Mouse (Mus musculus) lung, postnatal 10 days (tissue): Measurements from ENCODE around the gene Nup153.

Source experiments
- DNase-seq: peaks from one replicate; pipeline ENCODE4 v3.0.0; 2021

Gene Nup153

GRCm38 (mm10) chr13:46669048-46669619 lies 58.6 kb downstream of the Nup153 start, which contains the start of gene Fam8a1:
Gene Fam8a1, plus strand, starts transcription at chr13:46669522.
- DNase-seq, result peak; percentile 95

DNA sequence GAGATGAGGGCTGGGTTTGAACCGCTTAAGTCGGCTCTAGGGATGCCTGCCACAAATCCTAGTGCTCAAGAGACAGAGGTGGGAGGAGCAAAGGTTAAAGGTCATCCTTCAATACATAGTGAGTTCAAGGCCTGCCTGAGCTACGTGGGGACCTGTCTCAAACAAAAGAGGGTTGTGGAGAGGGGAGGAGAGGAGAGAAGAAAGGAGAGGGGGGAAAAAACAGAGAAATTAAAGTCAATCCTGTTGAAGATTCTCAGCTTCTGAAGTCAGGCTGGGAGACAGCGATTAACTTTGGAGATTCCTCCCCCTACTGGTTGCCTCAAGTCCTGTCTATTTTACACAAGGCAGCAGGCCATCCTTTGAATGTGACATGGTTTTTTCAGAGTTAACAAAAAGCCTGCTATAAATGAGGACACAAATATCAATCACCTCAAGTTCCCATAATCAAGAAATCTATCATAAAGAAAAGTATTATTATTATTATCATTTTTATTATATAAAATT lies 64.2 kb downstream of the Nup153 start:
- peak; percentile 57 for DNase-seq

- DNase-seq, result no peak
Observed at GRCm38 (mm10) chr13:46659211-46659610, 68.5 kb downstream of the Nup153 start.

- DNase-seq, result no peak
Observed at GRCm38 (mm10) chr13:46654566-46654965, 73.2 kb downstream of the Nup153 start.

GRCm38 (mm10) chr13:46653671-46654070 lies 74.1 kb downstream of the Nup153 start:
- no peak for DNase-seq

DNA sequence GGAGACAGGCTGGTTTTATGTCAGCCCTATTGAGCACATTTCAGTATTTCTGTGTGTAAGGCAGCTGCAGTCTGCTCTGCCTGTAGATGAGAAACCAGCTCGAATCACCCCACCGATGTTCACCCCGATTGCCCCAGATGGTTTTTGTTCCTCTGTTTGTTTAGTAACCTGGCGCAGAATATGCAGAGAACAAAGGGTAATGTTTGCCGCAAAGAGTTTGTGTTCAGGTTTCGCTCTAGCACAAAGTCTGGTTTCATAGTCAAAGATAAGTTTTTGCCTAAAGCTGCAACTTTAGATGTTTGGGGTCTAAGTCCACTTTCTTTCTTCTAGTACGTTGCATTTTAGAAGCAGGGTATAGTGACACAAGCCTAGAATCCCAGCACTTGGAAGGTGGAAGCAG lies 75.1 kb downstream of the Nup153 start:
- no peak for DNase-seq

- no peak for DNase-seq
Observed at GRCm38 (mm10) chr13:46651853-46652252, 75.9 kb downstream of the Nup153 start.

- no peak for DNase-seq
Observed at GRCm38 (mm10) chr13:46645476-46645875, 82.3 kb downstream of the Nup153 start.

DNA sequence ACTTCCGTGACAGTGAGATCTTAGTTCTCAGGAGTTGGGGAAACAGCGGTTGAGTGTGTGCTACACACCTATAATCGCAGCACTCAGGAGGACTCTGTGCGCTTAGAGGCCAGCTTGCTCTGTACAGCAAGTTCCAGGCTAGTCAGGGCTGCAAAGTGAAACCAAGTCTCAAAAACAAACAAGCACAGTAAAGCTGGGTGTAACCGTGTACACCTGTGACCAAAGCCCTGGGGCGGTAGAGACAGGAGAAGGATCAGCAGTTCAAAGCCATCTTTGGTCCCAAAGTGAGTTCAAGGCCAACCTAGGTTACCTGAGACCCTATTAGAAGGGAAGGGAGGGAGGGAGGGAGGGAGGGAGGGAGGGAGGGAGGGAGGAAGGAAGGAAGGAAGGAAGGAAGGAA lies 83.6 kb downstream of the Nup153 start:
- no peak for DNase-seq

DNA sequence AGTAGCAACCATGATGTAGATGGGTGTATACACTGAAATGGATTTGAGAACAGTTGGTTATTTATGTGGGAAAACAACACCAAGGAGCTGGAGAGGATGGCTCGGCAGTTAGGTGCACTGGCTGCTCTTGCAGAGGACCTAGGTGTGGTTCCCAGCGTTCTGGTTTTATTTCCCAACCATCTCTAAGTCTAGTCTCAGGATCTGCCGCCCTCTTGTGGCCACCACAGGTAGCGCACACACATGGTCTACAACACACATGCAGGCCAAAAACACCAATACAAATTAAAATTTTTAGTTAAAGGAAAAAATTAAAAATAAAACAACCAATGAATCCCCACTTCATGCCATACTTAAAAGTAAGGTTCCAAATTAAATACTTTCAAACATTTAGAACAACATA lies 85.4 kb downstream of the Nup153 start:
- no peak for DNase-seq

GRCm38 (mm10) chr13:46640608-46641468 lies 86.9 kb downstream of the Nup153 start:
- no peak for DNase-seq

- DNase-seq, result no peak
Observed at GRCm38 (mm10) chr13:46634133-46634488, 93.6 kb downstream of the Nup153 start.

DNA sequence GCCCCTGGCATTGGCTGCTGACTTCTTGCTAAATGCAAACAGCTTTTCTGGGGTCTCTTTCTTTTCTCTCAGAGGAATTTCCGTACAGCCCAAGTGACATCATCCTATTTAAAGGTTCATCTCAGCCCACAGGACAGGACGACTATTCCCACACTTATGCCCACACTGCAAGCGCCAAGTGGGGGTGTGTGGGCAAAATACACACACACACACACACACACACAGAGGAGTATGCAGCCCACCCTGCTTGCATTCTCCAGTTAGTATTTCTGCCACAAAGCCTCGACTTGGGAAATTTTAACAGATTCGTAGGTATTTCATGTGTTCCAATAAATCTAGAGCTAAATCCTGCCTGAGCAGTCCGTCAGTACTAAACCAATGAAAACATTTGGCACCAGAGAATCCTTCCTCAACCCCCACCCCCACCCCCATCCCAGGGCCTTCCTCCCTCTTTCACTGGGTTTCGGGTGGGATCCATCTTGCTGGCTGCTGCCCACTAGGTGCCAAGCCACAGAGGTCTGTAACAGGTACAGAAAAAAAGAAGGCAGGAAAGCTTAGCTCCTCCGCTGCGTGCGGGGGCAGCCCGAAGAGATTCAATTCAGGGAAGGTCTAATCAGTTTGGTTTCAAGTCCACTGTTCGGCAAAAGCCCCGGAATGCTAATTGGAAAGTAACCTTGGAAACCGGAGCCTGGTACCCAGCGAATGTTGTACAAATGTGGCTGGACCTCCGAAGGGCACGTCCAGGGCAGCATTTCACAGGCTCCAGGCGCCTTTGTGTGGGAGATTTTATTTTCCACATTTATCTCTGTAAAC lies 94.2 kb downstream of the Nup153 start:
- DNase-seq, result no peak

- no peak for DNase-seq
Observed at GRCm38 (mm10) chr13:46632796-46633195, 94.9 kb downstream of the Nup153 start.
